Mouse (Mus musculus): ENCODE data around the gene Atxn10.

The Atxn10 gene

DNA sequence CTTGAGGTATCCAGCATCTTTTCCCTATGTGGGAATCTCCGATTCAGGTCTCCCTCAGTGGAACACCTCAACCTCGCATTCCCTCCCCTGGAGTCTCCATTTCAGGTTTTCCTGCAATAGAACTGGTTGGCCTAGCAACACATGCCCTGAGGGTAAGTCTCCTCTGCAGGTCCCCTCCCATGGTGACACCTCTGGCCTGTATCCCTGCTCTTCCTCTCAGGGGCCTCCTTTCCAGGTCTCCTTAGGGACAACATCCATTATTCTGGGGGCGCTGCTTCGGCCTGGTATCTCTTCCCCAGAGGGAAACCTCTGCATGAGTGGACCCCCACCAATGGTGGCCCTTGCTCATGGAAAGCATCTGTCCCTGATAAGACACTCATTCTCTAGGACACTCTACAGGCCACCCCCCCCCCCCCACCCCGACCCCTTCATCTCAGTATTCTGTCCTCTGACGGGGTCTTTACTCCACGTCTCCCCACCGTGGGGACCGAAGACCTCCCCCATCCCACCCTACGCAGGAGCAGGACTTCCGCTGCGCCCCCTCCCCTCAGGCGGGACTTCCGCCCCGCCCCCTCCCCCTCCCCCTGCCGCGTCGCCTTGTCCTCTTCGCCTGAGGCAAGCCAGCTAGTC, at the start of gene Atxn10:
TSS of gene Atxn10 (plus strand) at position 575 of the 630 bp plus-strand sequence.
- no peaks in the 10 kb centered on the region for H3K27me3 ChIP-seq (ENCODE audit: control insufficient read depth, insufficient read depth, low read length, poor library complexity, severe bottlenecking)
- DNase-seq (ENCODE audit: low read depth, low spot score): no peak
- no peaks in the 10 kb centered on the region for H3K36me3 ChIP-seq (ENCODE audit: control insufficient read depth, insufficient read depth, low read length, poor library complexity, severe bottlenecking)

DNA sequence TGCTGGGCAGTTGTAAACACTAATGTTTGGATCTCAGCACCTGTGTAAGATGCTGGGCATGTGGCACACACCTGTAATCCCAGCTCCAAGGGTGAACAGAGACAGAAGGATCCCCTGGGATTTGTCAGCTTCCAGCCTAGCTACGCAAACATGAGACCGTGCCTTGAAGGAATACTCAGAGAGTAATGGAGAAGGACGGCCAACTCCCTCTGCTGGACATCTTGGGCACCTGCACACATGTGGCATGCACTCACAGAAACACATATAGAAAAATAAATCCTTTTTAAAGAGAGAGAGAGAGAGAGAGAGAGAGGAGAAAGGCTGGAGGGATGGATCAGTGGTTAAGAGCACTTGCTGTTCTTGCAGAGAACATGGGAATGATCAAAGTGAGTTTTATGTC, 41.4 kb upstream of the Atxn10 start:
- no peak for DNase-seq (ENCODE audit: low read depth, low spot score)
- H3K27me3 ChIP-seq (ENCODE audit: control insufficient read depth, insufficient read depth, low read length, poor library complexity, severe bottlenecking): no peaks in the 10 kb centered on the region
- no peaks in the 10 kb centered on the region for H3K36me3 ChIP-seq (ENCODE audit: control insufficient read depth, insufficient read depth, low read length, poor library complexity, severe bottlenecking)

- Histone ChIP-seq H3K36me3 (ENCODE audit: control insufficient read depth, insufficient read depth, low read length, poor library complexity, severe bottlenecking) (no peaks in the 10 kb centered on the region), H3K27me3 (ENCODE audit: control insufficient read depth, insufficient read depth, low read length, poor library complexity, severe bottlenecking) (no peaks in the 10 kb centered on the region)
- no peak for DNase-seq (ENCODE audit: low read depth, low spot score)
These were observed 40.5 kb upstream of the Atxn10 start for GRCm38 (mm10) chr15:85295544-85295943.

DNA sequence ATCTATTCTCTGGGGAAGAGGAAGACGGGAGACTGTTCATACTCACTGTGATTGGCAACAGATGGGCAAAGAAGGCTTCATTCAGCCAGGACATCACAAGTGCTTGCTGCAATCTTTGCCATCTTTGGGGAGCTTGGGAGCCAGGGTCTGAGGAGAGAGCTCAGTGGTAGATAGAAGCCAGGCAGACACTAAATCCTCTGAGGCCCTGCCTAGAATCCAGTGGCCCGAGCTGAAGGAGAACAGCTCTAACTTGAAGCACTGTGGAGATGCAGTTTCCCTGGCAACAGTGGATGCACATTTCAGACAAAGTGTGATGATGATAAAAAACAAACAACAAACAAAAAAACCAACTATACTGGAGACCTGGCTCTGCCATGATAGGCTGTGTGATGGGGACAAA, 40.1 kb upstream of the Atxn10 start:
- Histone ChIP-seq H3K36me3 (ENCODE audit: control insufficient read depth, insufficient read depth, low read length, poor library complexity, severe bottlenecking) (no peaks in the 10 kb centered on the region), H3K27me3 (ENCODE audit: control insufficient read depth, insufficient read depth, low read length, poor library complexity, severe bottlenecking) (no peaks in the 10 kb centered on the region)
- no peak for DNase-seq (ENCODE audit: low read depth, low spot score)

DNA sequence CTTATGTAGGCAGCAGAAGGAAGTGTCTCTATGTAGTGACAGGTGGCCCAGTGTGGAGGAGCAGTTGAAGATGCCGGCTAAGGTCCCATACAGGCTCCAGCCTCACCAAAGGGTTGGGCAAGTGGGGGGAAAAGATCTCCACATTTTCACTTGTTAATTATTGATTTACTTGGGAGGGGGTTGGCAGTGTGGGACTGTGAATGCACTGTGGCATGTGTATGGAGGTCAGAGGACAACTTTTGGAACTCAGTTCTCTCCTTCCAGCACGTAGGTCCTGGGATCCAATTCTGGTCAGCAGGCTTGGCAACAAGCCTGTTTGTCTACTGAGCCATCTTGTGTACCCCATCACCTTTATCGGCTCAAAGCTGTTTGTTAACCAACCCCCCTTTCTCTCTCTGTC, 39.5 kb upstream of the Atxn10 start:
- Histone ChIP-seq H3K27me3 (ENCODE audit: control insufficient read depth, insufficient read depth, low read length, poor library complexity, severe bottlenecking) (no peaks in the 10 kb centered on the region), H3K36me3 (ENCODE audit: control insufficient read depth, insufficient read depth, low read length, poor library complexity, severe bottlenecking) (no peaks in the 10 kb centered on the region)
- DNase-seq (ENCODE audit: low read depth, low spot score): no peak

GRCm38 (mm10) chr15:85298167-85298781, 37.8 kb upstream of the Atxn10 start:
- H3K36me3 ChIP-seq (ENCODE audit: control insufficient read depth, insufficient read depth, low read length, poor library complexity, severe bottlenecking): no peaks in the 10 kb centered on the region
- no peaks in the 10 kb centered on the region for H3K27me3 ChIP-seq (ENCODE audit: control insufficient read depth, insufficient read depth, low read length, poor library complexity, severe bottlenecking)
- DNase-seq (ENCODE audit: low read depth, low spot score): no peak

DNA sequence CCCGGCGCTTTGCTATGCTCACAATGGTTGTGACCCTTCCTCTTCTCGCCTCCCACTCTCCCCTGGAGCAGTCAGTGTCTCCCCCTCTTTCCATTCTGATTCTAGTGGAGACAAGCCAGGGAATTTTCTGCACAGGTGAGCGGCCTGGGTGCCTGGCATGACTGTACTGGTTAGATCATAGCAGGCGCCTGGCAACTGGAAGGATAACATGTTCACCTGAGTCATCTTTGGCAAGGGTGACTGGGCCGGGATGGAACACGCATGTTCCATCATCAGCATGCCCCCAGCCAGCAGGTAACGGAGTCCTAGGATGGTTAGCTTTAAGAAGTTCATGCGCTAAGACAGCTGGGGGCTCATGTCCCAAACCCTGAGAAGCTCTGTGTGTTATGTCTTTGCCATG, 37.1 kb upstream of the Atxn10 start:
- no peak for DNase-seq (ENCODE audit: low read depth, low spot score)
- H3K36me3 ChIP-seq (ENCODE audit: control insufficient read depth, insufficient read depth, low read length, poor library complexity, severe bottlenecking): no peaks in the 10 kb centered on the region

GRCm38 (mm10) chr15:85303241-85303640, 32.8 kb upstream of the Atxn10 start:
- Histone ChIP-seq H3K36me3 (ENCODE audit: control insufficient read depth, insufficient read depth, low read length, poor library complexity, severe bottlenecking) (no peaks in the 10 kb centered on the region), H3K27me3 (ENCODE audit: control insufficient read depth, insufficient read depth, low read length, poor library complexity, severe bottlenecking) (no peaks in the 10 kb centered on the region)
- DNase-seq (ENCODE audit: low read depth, low spot score): no peak

More for the DNA sequence above, 37.1 kb upstream of the Atxn10 start:
- no peaks in the 10 kb centered on the region for H3K27me3 ChIP-seq (ENCODE audit: control insufficient read depth, insufficient read depth, low read length, poor library complexity, severe bottlenecking)

GRCm38 (mm10) chr15:85303976-85304375, 32.1 kb upstream of the Atxn10 start:
- Histone ChIP-seq H3K36me3 (ENCODE audit: control insufficient read depth, insufficient read depth, low read length, poor library complexity, severe bottlenecking) (no peaks in the 10 kb centered on the region), H3K27me3 (ENCODE audit: control insufficient read depth, insufficient read depth, low read length, poor library complexity, severe bottlenecking) (no peaks in the 10 kb centered on the region)
- DNase-seq (ENCODE audit: low read depth, low spot score): no peak

DNA sequence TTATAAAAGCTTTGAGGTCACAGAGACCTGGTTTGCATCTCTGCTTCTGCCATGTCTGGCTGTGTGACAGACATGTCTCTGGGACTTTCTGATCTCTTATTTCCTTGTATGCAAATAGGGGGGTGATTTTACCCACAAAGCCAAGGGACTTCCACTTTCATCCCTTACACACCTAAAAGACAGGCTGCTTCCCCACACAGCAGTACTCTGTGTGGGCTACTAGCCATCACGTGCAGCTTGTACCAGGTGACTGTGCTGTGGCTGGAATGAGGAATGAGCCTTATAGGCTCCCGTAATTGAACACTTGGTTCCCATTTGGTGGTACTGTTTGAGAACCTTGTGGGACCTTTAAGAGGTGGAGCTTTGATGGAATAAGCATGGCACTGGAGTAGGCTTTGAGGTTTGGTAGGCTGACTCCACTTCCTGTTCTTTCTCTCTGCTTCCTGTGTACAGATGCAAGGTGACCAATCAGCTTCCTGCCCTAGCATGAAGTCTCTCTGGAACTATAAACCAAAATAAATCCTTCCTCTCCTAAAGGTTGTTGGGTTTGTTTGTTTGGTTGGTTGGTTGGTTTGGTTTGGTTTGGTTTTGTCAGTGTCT, 28.9 kb upstream of the Atxn10 start:
- DNase-seq (ENCODE audit: low read depth, low spot score): peak; percentile 4
- H3K27me3 ChIP-seq (ENCODE audit: control insufficient read depth, insufficient read depth, low read length, poor library complexity, severe bottlenecking): no peaks in the 10 kb centered on the region
- H3K36me3 ChIP-seq (ENCODE audit: control insufficient read depth, insufficient read depth, low read length, poor library complexity, severe bottlenecking): no peaks in the 10 kb centered on the region

DNA sequence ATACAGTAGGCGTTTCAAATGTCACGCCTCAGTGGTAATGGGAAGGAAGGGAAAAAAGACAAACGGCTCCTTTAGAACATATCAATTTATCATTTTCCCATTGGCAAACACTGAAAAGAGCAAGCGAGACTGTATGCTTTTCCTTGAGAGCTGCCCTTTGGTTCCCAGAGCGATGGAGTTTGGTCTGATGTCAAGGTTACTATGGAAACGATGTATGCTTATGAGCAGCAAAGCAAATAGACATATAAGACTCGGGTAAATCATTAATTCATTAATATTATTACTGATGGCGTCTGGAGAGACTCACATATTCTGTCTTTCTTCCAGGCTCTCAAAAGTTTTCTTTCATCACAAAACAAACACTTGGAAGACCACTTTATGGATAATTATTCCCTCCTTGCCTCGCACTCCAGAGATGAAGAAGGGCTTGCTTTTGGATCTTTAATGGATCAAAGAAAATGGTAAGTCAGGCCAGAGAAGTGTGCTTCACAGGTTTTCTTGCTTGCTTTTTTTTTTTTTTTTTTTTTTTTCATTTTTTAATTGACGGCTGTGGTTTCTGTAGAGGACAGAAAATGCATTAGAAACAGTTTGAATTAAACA, 24.9 kb upstream of the Atxn10 start:
- DNase-seq (ENCODE audit: low read depth, low spot score): no peak
- H3K36me3 ChIP-seq (ENCODE audit: control insufficient read depth, insufficient read depth, low read length, poor library complexity, severe bottlenecking): no peaks in the 10 kb centered on the region

GRCm38 (mm10) chr15:85315378-85316025, 20.5 kb upstream of the Atxn10 start:
- H3K36me3 ChIP-seq (ENCODE audit: control insufficient read depth, insufficient read depth, low read length, poor library complexity, severe bottlenecking): no peaks in the 10 kb centered on the region
- peak; percentile 73 for DNase-seq (ENCODE audit: low read depth, low spot score)

More for the DNA sequence above, 24.9 kb upstream of the Atxn10 start:
- no peaks in the 10 kb centered on the region for H3K27me3 ChIP-seq (ENCODE audit: control insufficient read depth, insufficient read depth, low read length, poor library complexity, severe bottlenecking)

DNA sequence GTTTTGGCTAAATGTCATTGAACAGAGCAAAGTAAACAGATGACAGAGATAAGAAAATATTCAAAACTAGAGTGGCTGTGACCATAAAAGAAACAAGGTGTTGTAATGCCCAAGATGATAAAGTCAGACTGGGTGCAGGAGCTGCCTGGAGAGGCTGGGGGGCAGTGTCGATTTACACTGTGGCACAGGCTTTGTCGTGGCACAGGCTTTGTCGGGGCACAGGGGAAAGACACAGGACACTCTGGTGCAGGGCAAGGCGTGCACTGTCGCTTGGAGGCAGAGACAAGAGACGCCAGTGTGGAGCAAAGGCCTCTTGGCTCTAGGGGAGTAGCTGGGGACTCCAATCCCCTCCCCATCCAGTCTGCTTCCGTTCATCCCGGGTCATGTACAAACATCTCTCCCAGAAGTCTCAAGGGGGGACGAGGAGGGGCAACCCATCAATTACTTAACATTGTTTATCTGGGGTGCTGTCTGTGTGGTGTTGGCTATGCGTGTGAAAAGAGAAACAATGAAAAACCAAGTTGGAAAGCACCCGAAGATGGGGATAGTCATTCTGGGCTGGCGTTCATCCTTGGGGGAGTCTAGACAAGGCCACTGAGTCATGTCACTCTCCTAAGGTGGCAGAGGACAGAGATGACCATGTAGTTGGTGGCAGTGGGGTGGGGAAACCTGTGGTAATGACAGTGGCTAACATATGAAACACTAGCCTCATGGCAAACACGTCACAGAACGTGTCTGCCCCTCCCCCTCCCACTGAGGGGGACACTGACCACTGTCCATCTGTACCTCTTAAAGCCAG, 19.5 kb upstream of the Atxn10 start:
- H3K36me3 ChIP-seq (ENCODE audit: control insufficient read depth, insufficient read depth, low read length, poor library complexity, severe bottlenecking): no peaks in the 10 kb centered on the region
- no peaks in the 10 kb centered on the region for H3K27me3 ChIP-seq (ENCODE audit: control insufficient read depth, insufficient read depth, low read length, poor library complexity, severe bottlenecking)
- DNase-seq (ENCODE audit: low read depth, low spot score): no peak

More at GRCm38 (mm10) chr15:85315378-85316025, 20.5 kb upstream of the Atxn10 start:
- H3K27me3 ChIP-seq (ENCODE audit: control insufficient read depth, insufficient read depth, low read length, poor library complexity, severe bottlenecking): no peaks in the 10 kb centered on the region

- no peak for DNase-seq (ENCODE audit: low read depth, low spot score)
- H3K36me3 ChIP-seq (ENCODE audit: control insufficient read depth, insufficient read depth, low read length, poor library complexity, severe bottlenecking): no peaks in the 10 kb centered on the region
- H3K27me3 ChIP-seq (ENCODE audit: control insufficient read depth, insufficient read depth, low read length, poor library complexity, severe bottlenecking): no peaks in the 10 kb centered on the region
These were observed 15.9 kb upstream of the Atxn10 start for GRCm38 (mm10) chr15:85319924-85320668.

All from splenic B cell, adult 2 months (primary cell).